Mouse (Mus musculus): ENCODE data around the gene Acot10. TPM values are rescaled to one million over a fixed set of nuclear protein-coding genes. Genes with fewer than 3 reads are reported as not detected.
"Not testable (repeated sequence)": the region's sequence is repeated elsewhere in the genome, so short reads cannot be mapped to it uniquely, and the experiment has no call there.

Gene Acot10
- total RNA-seq (2017), result 0.15 and 0.18 TPM in 2 replicates

GRCm38 (mm10) chr15:20666650-20667049 lies at the start of gene Acot10:
Acot10 (minus strand) TSS chr15:20666750.
- no peak for ATAC-seq (replicated peaks; ENCODE audit: low read depth, poor library complexity, severe bottlenecking)

- no peak for ATAC-seq (replicated peaks; ENCODE audit: low read depth, poor library complexity, severe bottlenecking)
These were observed 45.3 kb upstream of the Acot10 start for GRCm38 (mm10) chr15:20711859-20712258.

GRCm38 (mm10) chr15:20696229-20696628 lies 29.7 kb upstream of the Acot10 start:
- no peak for ATAC-seq (replicated peaks; ENCODE audit: low read depth, poor library complexity, severe bottlenecking)

- ATAC-seq (replicated peaks; ENCODE audit: low read depth, poor library complexity, severe bottlenecking), result no peak
These were observed 17.6 kb upstream of the Acot10 start for GRCm38 (mm10) chr15:20684200-20684599.

- ATAC-seq (replicated peaks; ENCODE audit: low read depth, poor library complexity, severe bottlenecking), result no peak
These were observed 16.2 kb upstream of the Acot10 start for GRCm38 (mm10) chr15:20682719-20683118.

- not testable (repeated sequence) for ATAC-seq (replicated peaks; ENCODE audit: low read depth, poor library complexity, severe bottlenecking)
These were observed 3.0 kb upstream of the Acot10 start for GRCm38 (mm10) chr15:20669507-20669906.

- ATAC-seq (replicated peaks; ENCODE audit: low read depth, poor library complexity, severe bottlenecking), result no peak
These were observed 1.4 kb upstream of the Acot10 start for GRCm38 (mm10) chr15:20667989-20668388.

GRCm38 (mm10) chr15:20667350-20667749 lies 800 bp upstream of the Acot10 start:
- no peak for ATAC-seq (replicated peaks; ENCODE audit: low read depth, poor library complexity, severe bottlenecking)

GRCm38 (mm10) chr15:20660221-20660620 lies 6.3 kb downstream of the Acot10 start:
- no peak for ATAC-seq (replicated peaks; ENCODE audit: low read depth, poor library complexity, severe bottlenecking)

- no peak for ATAC-seq (replicated peaks; ENCODE audit: low read depth, poor library complexity, severe bottlenecking)
These were observed 23.6 kb downstream of the Acot10 start for GRCm38 (mm10) chr15:20642905-20643414.

- ATAC-seq (replicated peaks; ENCODE audit: low read depth, poor library complexity, severe bottlenecking), result no peak
These were observed 27.4 kb downstream of the Acot10 start for GRCm38 (mm10) chr15:20639155-20639554.

- ATAC-seq (replicated peaks; ENCODE audit: low read depth, poor library complexity, severe bottlenecking), result no peak
These were observed 32.0 kb downstream of the Acot10 start for GRCm38 (mm10) chr15:20634593-20634992.

Other genes starting within 250 kb of the Acot10 start
- not detected in 2 replicates for gene Cdh12, start 217.5 kb downstream of the Acot10 start, total RNA-seq (2017)